Mouse (Mus musculus) lung, adult 10 weeks (tissue): Measurements from ENCODE around the gene Mogat2. TPM values are rescaled to one million over a fixed set of nuclear protein-coding genes. Genes with fewer than 3 reads are reported as not detected.

ENCODE experiments used
- polyA plus RNA-seq: library from polyadenylated mRNA; stranded (reverse); fragments of 350-450 nt; fragmentation: Illumina TruSeq; extraction: RNeasy Lipid Tissue Mini Kit (QIAGEN cat#74804); gene quantifications from one replicate; pipeline ENCODE4 v1.2.3, GENCODE M21; 2014; ENCODE audit warnings: low read depth, low replicate concordance; ENCODE audit not compliant: insufficient read depth

Gene Mogat2
- 0.13 TPM for polyA plus RNA-seq

GRCm38 (mm10) chr7:99238417-99238816 lies at the start of gene Mogat2:
Gene Mogat2, minus strand, starts transcription at chr7:99238619.

GRCm38 (mm10) chr7:99267251-99267896 lies 29.0 kb upstream of the Mogat2 start, which contains the start of gene Map6:
Gene Map6, plus strand, starts transcription at chr7:99267447.

DNA sequence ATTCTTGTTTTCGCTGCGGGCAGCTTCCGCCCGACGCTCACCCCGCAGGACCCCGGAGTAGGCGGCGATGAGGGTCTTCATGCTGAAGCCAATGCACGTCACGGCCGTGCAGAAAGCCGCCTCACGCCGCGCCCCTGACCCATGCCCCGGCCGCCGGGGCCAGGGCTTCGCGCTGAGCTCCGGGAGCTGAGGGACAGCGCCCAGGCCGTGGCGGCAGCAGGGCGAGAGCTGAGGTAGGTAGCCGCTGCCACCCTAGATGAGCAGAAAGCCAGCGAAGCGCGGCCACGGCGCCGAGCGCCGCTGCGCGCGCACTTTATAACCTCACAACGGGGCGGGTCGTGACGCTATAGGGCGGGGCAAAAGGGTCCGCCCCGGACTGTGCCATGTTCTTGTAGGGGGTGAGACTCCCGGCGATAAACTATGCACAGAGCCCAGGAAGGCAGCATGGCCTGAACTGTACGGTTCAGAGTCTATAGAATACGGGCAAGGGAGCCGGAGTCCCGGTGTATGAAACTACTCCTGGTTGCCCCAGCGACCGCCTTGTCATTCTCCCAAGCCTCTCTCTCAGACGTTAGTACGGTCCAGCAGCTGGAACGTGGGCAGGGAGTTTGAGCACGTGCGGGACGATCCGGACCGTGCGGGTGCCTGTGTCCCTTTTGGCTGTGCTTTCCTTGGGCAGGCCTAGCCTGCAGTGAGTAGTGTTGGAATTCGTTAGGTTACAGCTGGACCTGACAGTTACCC lies 55.8 kb downstream of the Mogat2 start, which contains the start of gene Dgat2:
Gene Dgat2 (minus strand): TSS at position 288 of the 741 bp plus-strand sequence.

Other genes starting within 250 kb of the Mogat2 start
- 12.0 TPM for gene Uvrag, start 97.5 kb downstream of the Mogat2 start, polyA plus RNA-seq
- gene Dgat2, start 55.9 kb downstream of the Mogat2 start, polyA plus RNA-seq = 21.1 TPM
- gene Map6, start 28.8 kb upstream of the Mogat2 start, polyA plus RNA-seq = 19.8 TPM
- 219 TPM for gene Serpinh1, start 114.6 kb upstream of the Mogat2 start, polyA plus RNA-seq
- gene Gdpd5, start 142.8 kb upstream of the Mogat2 start, polyA plus RNA-seq = 6.9 TPM
- gene Klhl35, start 227.4 kb upstream of the Mogat2 start, polyA plus RNA-seq = 0.63 TPM
- 1,449 TPM for gene Rps3, start 245.1 kb upstream of the Mogat2 start, polyA plus RNA-seq